Mouse (Mus musculus) testis, postnatal 14 days (tissue): ENCODE results near the gene Gm17409.

ENCODE experiments used
- DNase-seq: peaks from one replicate; pipeline ENCODE4 v3.0.0; 2021; ENCODE audit warnings: low spot score

Gm17409 gene

GRCm38 (mm10) chr2:58469816-58470215 lies at the start of gene Gm17409:
Gene Gm17409 (plus strand): TSS chr2:58470116.
- no peak for DNase-seq

DNA sequence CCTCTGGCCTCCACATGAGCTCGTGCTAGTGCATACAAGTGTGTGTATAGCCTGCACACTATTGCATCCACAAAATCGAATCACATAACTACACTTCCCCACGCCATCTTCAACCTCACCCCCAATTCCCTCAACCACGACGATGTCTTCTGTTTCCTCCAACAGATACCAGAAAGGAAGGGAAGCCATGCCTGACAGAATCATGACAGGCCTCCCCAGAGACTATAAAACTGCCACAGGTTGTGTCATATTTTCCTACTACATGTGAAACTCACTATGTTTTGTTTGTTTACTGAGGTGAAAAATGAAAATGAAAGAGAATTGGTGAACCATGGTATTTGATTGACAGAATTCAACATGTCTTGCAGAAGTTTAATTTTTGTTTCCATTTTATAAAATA lies 46.6 kb upstream of the Gm17409 start:
- no peak for DNase-seq

DNA sequence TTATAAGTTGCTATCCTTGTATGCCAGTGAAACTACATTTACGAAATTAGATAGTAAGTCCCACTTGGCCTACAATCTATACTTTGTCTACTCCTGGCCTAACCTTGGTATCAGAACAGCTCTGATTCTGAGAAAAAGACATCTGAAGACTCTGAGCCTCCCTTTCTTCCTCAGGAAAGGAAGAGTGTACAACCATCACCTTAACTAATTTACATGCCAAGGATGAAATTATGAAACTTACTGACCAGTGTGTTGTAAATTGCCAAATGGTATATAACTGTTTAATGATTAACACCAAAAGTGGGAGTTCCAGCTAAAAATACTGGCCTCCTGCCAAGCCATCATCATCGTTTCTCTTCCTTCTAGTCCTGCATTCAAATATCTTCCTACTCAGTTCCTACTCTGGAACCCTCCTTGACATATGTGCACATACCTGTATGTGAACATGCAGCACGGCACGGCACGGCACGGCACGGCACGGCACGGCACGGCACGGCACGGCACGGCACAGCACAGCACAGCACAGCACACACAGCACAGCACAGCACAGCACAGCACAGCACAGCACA lies 44.4 kb upstream of the Gm17409 start:
- no peak for DNase-seq

GRCm38 (mm10) chr2:58432211-58432610 lies 37.7 kb upstream of the Gm17409 start:
- DNase-seq, result no peak

GRCm38 (mm10) chr2:58433317-58433716 lies 36.6 kb upstream of the Gm17409 start:
- DNase-seq, result no peak

DNA sequence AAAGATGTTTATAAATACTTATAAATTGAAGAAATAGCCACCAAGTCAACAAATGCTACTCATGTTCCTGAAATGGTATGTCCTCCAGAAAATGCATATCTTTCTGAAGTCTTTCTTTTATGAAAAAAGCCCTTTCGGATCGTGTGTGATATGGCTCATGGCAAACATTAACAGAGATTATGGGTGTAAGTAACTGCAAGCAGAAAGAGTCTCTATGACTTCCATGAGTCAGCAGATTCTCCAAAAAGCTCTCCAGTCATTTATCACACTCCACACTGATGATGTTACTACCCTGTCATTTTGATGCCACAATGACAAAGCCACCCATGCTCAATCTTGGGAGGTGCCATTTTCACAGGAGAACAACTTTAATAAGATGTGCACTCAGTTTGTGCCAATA lies 35.5 kb upstream of the Gm17409 start:
- DNase-seq, result no peak

DNA sequence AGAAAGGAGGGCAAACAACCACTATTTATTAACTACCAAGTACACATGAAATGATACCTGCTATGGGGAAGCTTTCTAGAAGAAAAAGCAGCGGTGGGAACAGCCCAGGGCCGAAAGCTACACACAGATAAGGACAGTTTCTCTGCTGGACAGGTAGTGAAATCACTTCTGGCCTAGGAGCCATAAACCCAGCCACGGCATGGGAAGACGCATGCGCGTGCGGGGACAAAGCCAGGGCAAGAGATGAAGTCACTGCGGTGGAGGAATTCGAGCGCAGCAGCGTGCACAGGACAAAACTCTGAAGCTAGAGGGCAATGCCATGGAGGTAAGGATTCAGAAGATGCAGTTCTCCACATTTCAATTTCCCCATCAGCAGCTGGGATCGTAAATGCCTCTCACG lies 34.4 kb upstream of the Gm17409 start:
- DNase-seq, result no peak

- no peak for DNase-seq
Measured at GRCm38 (mm10) chr2:58436911-58437310, 33.0 kb upstream of the Gm17409 start.

DNA sequence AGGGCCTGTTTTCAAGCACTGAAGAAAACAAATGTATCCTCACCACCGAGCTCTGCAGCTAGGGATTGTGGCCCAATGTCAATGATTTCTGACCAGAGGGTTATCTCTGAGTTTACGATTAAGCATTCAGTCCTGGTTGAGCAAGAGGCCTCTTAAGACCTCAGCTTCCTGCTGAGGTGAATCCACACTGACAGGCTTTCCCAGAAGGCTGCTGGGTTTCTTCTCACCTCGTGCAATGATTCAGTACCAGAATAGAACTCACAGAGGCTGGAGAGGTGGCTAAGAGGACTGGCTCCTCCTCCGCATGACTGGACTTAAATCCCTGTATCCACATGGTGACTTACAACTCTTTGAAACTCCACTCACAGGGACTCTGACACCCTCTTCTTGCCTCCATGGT lies 26.8 kb upstream of the Gm17409 start:
- no peak for DNase-seq

DNA sequence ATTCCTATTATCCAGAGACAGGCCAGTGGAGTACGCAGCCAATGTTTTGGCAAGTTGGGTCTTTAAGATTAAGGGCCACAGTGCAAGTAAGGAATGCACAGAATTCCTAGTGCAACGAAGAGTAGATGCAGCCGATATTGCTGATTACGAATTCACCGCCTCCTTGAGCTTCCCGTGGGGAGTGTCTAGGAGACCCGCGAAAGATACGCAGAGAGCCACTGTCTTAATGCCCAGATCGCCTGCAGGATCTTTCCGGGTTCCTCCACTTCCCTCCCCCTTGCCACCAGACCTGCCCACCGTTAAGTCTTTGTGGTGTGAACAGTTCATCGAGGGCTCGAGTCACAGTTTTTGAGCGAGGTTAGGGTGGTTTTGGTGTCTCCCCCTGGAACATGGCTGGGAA lies 22.9 kb upstream of the Gm17409 start:
- no peak for DNase-seq

- no peak for DNase-seq
Measured at GRCm38 (mm10) chr2:58454095-58454865, 15.6 kb upstream of the Gm17409 start.

DNA sequence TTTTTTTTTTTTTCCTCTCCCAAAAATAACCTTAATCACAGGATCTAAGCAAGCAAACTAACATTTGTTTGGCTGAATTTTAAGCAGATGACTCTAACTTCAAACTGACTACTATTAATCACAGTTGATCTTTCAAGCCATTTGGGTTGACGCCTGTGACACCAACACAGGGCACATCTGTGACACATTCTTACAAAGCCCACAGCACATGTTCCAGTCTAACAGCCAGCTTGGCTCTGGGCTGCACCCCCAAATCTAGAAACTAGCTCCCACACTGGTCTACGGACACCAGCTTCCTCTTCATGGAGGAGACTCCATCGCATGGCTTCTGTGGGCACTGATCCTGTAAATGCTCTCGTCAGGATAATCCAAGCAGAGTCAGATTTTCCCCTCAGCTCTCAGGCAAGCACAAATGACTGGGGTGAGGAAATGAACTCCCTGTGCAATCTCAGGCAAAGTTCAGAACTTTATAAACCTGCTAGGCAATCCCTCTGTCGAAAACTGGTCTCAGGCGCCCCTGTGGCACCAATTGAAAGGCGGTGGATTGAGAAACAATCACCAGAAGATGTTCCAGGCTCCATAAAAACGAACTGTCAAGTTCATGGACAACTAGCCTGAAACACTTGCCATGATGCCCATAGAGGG lies 13.0 kb upstream of the Gm17409 start:
- DNase-seq, result no peak

- DNase-seq, result no peak
Measured at GRCm38 (mm10) chr2:58457488-58457865, 12.4 kb upstream of the Gm17409 start.

GRCm38 (mm10) chr2:58458820-58459371 lies 11.0 kb upstream of the Gm17409 start:
- no peak for DNase-seq

DNA sequence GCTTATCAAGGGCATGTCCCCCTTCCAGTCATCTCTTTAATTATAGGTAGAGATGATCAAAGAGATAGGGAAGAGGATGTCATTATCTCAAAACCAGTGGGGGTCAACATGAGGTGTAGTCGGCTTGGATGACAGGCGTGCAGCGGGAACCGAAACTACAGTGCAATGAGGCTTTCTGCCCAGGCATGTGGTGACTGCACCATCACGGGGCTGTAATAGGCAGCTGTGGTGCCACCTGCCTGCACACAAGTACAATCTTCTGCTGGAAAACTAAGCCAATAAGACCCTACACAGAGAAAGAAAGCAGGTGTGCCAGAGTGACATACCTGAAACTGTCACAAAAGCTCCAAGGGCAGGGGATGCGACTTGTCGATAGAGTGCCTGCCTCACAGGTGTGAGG lies 374 bp downstream of the Gm17409 start:
- DNase-seq, result no peak

- DNase-seq, result no peak
Measured at GRCm38 (mm10) chr2:58475578-58475977, 5.7 kb downstream of the Gm17409 start.

- DNase-seq, result peak; percentile 35
Measured at GRCm38 (mm10) chr2:58476956-58477715, 7.2 kb downstream of the Gm17409 start.

GRCm38 (mm10) chr2:58478144-58478543 lies 8.2 kb downstream of the Gm17409 start:
- no peak for DNase-seq

DNA sequence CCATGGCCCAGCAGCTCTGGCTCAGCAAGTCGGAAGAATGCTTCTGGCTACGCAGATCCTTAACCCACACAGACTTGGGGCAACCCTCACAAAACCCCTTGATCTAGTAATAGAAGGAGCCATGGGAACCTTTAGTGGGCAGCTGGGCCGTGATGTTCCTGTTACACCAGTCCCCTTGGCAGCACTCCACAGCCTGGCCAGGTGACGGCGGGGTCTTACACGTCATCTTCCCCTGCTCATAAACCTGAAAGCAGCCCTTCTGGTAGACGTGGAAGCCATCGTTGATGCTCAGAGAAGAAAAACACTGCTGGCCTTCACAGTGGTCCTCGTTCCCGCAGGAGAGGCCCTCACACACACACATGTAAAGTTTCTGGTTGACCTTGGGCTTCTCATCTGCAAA lies 9.6 kb downstream of the Gm17409 start:
- DNase-seq, result no peak

DNA sequence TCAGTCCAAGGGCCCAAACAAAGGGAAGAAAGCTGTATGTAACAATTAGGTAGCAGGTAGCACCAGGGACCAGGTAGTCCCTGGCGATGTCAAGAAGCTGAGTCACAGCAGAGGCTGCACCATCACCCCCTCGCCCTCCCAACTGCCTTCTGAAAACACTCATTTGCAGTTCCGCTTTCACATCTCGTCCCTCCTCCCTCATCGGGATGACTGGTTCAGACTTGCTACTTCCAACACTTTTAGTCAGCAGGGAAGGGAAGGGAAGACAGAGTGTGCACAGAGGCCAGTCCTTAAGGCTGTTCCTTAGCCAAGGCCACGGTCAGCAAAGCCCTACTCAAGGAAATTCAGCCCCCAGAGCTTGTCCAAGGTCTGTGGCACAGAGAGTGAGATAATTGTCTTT lies 10.8 kb downstream of the Gm17409 start:
- DNase-seq, result no peak

- no peak for DNase-seq
Measured at GRCm38 (mm10) chr2:58481450-58482100, 11.7 kb downstream of the Gm17409 start.
